Mouse (Mus musculus) thymus, adult 2 months (tissue): ENCODE data around the gene Cobll1. TPM values are rescaled to one million over a fixed set of nuclear protein-coding genes. Genes with fewer than 3 reads are reported as not detected.

Experiments used
- DNase-seq: peaks from one replicate; pipeline ENCODE4 v3.0.0; 2021
- H3K27ac ChIP-seq: fragments of 200-500 bp; 2 replicates; pipeline ENCODE4 v1.5.1; 2012; ENCODE audit warnings: low read length, control low read depth; ENCODE audit not compliant: control insufficient read depth, insufficient read depth
- H3K27me3 ChIP-seq: fragments of 200-500 bp; 2 replicates; pipeline ENCODE4 v1.6.1; 2012; ENCODE audit warnings: mild to moderate bottlenecking, low read length, moderate library complexity, mixed read lengths; ENCODE audit not compliant: control insufficient read depth, insufficient read depth
- H3K36me3 ChIP-seq: fragments of 200-500 bp; 2 replicates; pipeline ENCODE4 v1.6.1; 2012; ENCODE audit warnings: mild to moderate bottlenecking, low read length, moderate library complexity; ENCODE audit not compliant: control insufficient read depth, insufficient read depth
- H3K4me1 ChIP-seq: fragments of 200-500 bp; replicated peaks from 2 replicates; pipeline ENCODE4 v1.6.1; 2012; ENCODE audit warnings: low read length; ENCODE audit not compliant: control insufficient read depth, insufficient read depth
- H3K4me3 ChIP-seq: fragments of 200-500 bp; 2 replicates; pipeline ENCODE4 v1.5.1; 2012; ENCODE audit warnings: mild to moderate bottlenecking, low read length, control low read depth, moderate library complexity; ENCODE audit not compliant: control insufficient read depth, insufficient read depth
- CTCF ChIP-seq: fragments of 200-500 bp; IDR thresholded peaks from 2 replicates; pipeline ENCODE4 v1.5.1; 2012; ENCODE audit warnings: mild to moderate bottlenecking, control low read depth, low read length, moderate library complexity, borderline replicate concordance; ENCODE audit not compliant: control insufficient read depth, poor library complexity, insufficient read depth; ENCODE audit errors: extremely low read depth
- POLR2A ChIP-seq: fragments of 200-500 bp; IDR thresholded peaks from 2 replicates; pipeline ENCODE4 v1.6.1; 2012; ENCODE audit warnings: mild to moderate bottlenecking, low read length, control low read depth, moderate library complexity; ENCODE audit not compliant: control insufficient read depth, poor library complexity, insufficient read depth; ENCODE audit errors: extremely low read depth
- WGBS: fragments of 180-500 bp; shearing (Covaris S2); methylation state at CpG from one replicate; pipeline ENCODE4 v1.1.7; 2018; 5-methylcytosine and 5-hydroxymethylcytosine counted together
- polyA plus RNA-seq: library from polyadenylated mRNA; depleted of rRNA; stranded (reverse); fragments of >200 nt; gene quantifications from 2 replicates; pipeline ENCODE4 v1.2.3, GENCODE M21; 2012

Gene Cobll1
- polyA plus RNA-seq, 1 experiment: 3.5 TPM

DNA sequence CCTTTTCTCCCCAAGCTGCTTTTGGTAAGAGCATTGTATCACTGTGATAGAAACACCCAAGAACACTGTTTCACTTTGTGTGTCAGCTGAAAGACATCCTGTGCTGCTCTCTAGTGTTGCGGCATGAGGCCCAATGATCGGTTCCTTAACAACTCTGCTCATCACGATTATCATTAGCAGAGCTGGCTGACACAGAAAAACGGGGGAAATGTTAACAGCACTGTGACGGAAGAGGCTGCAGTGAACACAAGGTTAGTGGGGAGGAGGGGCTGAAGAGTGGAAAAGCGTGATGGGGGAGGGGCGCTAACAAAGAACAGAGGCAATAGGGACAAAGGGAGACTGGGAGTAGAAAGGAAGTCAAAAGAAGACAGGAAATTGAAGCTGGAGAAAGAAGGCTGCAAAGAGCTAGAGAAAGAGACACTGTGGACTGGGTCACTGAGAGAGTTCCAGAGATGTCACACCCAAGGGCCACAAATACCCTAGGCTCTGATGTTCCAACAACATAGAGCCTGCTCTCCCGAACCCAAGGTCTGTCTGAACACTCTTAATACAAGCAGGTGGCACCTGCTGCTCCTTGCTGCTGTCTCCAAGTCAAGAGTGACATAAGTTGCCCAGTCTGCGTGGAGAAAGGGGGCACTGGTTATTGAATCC, 58.0 kb downstream of the Cobll1 start:
- Histone ChIP-seq H3K36me3 (no peaks in the 10 kb centered on the region), H3K4me3 (no peak overlapping the region), H3K4me1 (peaks cover 16% of the 10 kb centered on the region), H3K27me3 (no peaks in the 10 kb centered on the region), H3K27ac (no peak overlapping the region)
- WGBS: 40% methylated on average over 9 of the region's 9 CpGs
- no peak for DNase-seq
- no peak for TF ChIP-seq POLR2A

- Histone ChIP-seq H3K4me3 (no peak overlapping the region), H3K27me3 (no peaks in the 10 kb centered on the region), H3K36me3 (no peaks in the 10 kb centered on the region), H3K4me1 (peaks cover 2% of the 10 kb centered on the region; the same call in 1 of the 2 replicates), H3K27ac (no peak overlapping the region)
- WGBS: 93% methylated on average over 5 of the region's 5 CpGs
- TF ChIP-seq CTCF (no peak), POLR2A (no peak)
- DNase-seq: no peak
Measured at GRCm38 (mm10) chr2:65175645-65176044, 63.6 kb downstream of the Cobll1 start.

GRCm38 (mm10) chr2:65172071-65172470, 67.1 kb downstream of the Cobll1 start:
- no peaks in the 10 kb centered on the region for H3K4me1 ChIP-seq
- WGBS: 93% methylated on average over 6 of the region's 6 CpGs
- H3K36me3 ChIP-seq: no peaks in the 10 kb centered on the region
- no peak overlapping the region for H3K4me3 ChIP-seq
- no peak for DNase-seq
- no peaks in the 10 kb centered on the region for H3K27me3 ChIP-seq
- no peak for TF ChIP-seq CTCF
- no peak for TF ChIP-seq POLR2A
- no peak overlapping the region for H3K27ac ChIP-seq

- 6% methylated on average over 1 of the region's 1 CpGs for WGBS
- TF ChIP-seq CTCF (no peak), POLR2A (no peak)
- DNase-seq: no peak
- Histone ChIP-seq H3K27ac (no peak overlapping the region), H3K4me3 (no peak overlapping the region), H3K36me3 (no peaks in the 10 kb centered on the region), H3K4me1 (no peaks in the 10 kb centered on the region), H3K27me3 (no peaks in the 10 kb centered on the region)
Measured at GRCm38 (mm10) chr2:65171516-65171915, 67.7 kb downstream of the Cobll1 start.

DNA sequence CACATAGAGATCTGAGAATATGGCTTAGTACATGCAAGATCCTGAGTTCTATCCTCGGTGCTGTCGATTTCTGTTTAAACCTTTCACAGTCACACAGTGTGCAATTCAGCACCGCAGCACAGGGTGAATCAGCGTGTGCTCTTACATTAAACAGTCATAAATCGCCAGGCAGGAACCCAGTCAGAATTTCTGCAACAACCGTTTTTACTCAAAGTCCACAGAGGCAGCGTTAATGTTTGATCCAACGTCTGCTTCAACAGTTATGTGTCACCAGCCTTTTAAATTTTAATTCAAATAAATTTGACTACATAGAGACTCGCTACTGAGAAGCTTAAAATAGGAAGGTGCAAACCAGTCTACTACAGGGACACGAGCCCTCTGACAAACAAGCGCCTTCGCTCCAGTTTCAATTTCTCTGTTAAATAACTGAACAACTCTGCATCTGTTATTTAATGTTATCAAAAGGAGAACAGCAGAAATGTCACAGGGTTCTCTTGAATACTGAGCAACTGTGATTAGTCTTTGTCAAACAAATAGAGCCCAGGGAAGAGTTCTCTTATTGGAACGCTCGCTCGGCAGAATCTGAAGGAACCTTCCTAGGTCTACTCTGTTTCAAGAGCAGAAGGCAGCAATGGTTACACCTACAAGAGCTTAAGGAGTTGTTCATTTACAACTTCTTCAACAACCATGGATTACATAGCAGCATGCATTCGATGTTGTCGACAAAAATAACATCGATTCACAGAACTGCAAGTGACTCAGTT, 68.3 kb downstream of the Cobll1 start:
- no peak overlapping the region for H3K27ac ChIP-seq
- 11% methylated on average over 18 of the region's 18 CpGs for WGBS
- DNase-seq: no peak
- no peaks in the 10 kb centered on the region for H3K27me3 ChIP-seq
- H3K4me1 ChIP-seq: no peaks in the 10 kb centered on the region
- no peaks in the 10 kb centered on the region for H3K36me3 ChIP-seq
- no peak overlapping the region for H3K4me3 ChIP-seq
- no peak for TF ChIP-seq POLR2A
- no peak for TF ChIP-seq CTCF

DNA sequence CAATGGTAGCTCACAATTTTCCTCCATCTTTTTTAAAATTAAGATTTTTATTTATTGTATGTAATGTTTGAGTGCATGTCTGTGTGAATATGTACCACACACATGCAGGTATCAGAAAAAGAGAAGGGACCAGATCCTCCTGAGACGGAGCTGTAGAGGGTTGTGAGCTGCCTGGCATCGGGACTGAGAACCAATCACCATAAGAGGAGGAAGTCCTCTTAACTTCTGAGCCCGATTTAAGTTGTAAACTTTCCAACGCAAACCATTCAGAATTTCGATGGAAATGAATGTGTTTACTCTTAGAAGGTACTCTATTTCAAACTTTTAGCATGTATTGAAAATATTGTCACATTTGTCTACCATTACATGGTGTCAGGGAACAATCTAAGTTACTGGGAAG, 68.9 kb downstream of the Cobll1 start:
- H3K27ac ChIP-seq: no peak overlapping the region
- TF ChIP-seq POLR2A: no peak
- no peak overlapping the region for H3K4me3 ChIP-seq
- 16% methylated on average over 5 of the region's 5 CpGs for WGBS
- no peaks in the 10 kb centered on the region for H3K27me3 ChIP-seq
- H3K4me1 ChIP-seq: no peaks in the 10 kb centered on the region
- no peaks in the 10 kb centered on the region for H3K36me3 ChIP-seq
- no peak for DNase-seq
